Mouse (Mus musculus): ENCODE data around the gene Inka2. TPM values are rescaled to one million over a fixed set of nuclear protein-coding genes. Genes with fewer than 3 reads are reported as not detected.

The Inka2 gene
- polyA plus RNA-seq (2012; rRNA removed; ENCODE audit: low replicate concordance) = 0.58 and 0.78 TPM in 2 replicates

GRCm38 (mm10) chr3:105704031-105705008 is at the start of gene Inka2:
Gene Inka2 (plus strand): TSS chr3:105704599.

GRCm38 (mm10) chr3:105687324-105688060 is 16.9 kb upstream of the Inka2 start, which contains the start of gene Ddx20:
Gene Ddx20 (minus strand): TSS chr3:105687574.

Other genes starting within 250 kb of the Inka2 start
- gene Ddx20, start 17.0 kb upstream of the Inka2 start, polyA plus RNA-seq (2012; rRNA removed; ENCODE audit: low replicate concordance) = 6.4 and 14.0 TPM in 2 replicates
- 0.63 and 0.84 TPM in 2 replicates for gene Rap1a, start 96.7 kb downstream of the Inka2 start, polyA plus RNA-seq (2012; rRNA removed; ENCODE audit: low replicate concordance)
- 0.36 and 0.41 TPM in 2 replicates for gene Adora3, start 166.3 kb downstream of the Inka2 start, polyA plus RNA-seq (2012; rRNA removed; ENCODE audit: low replicate concordance)
- 0.23 and 0.60 TPM in 2 replicates for gene Tmigd3, start 166.3 kb downstream of the Inka2 start, polyA plus RNA-seq (2012; rRNA removed; ENCODE audit: low replicate concordance)
- gene I830077J02Rik, start 228.1 kb downstream of the Inka2 start, polyA plus RNA-seq (2012; rRNA removed; ENCODE audit: low replicate concordance) = 1.2 and 1.4 TPM in 2 replicates

Measured in duodenum, adult 2 months (tissue).